Mouse (Mus musculus): Measurements from ENCODE around the gene Parp4. TPM values are rescaled to one million over a fixed set of nuclear protein-coding genes. Genes with fewer than 3 reads are reported as not detected.

The Parp4 gene
- polyA plus RNA-seq, 1 experiment = 2.3 TPM

GRCm38 (mm10) chr14:56572546-56572945, 2.9 kb upstream of the Parp4 start:
- no peak for TF ChIP-seq POLR2A (IDR thresholded peaks at IDR 0.05; ENCODE audit: borderline replicate concordance, extremely low read depth, insufficient read depth, insufficient read length, poor library complexity, severe bottlenecking)
- no peak for TF ChIP-seq CTCF (IDR thresholded peaks at IDR 0.05; ENCODE audit: borderline replicate concordance, extremely low read depth, insufficient read depth, insufficient read length)
- DNase-seq (ENCODE audit: low read depth) = no peak

GRCm38 (mm10) chr14:56575969-56576901, 816 bp downstream of the Parp4 start:
- TF ChIP-seq CTCF (IDR thresholded peaks at IDR 0.05; ENCODE audit: borderline replicate concordance, extremely low read depth, insufficient read depth, insufficient read length) = no peak
- no peak for TF ChIP-seq POLR2A (IDR thresholded peaks at IDR 0.05; ENCODE audit: borderline replicate concordance, extremely low read depth, insufficient read depth, insufficient read length, poor library complexity, severe bottlenecking)
- no peak for DNase-seq (ENCODE audit: low read depth)

GRCm38 (mm10) chr14:56579011-56579410, 3.6 kb downstream of the Parp4 start:
- DNase-seq (ENCODE audit: low read depth) = no peak
- TF ChIP-seq POLR2A (IDR thresholded peaks at IDR 0.05; ENCODE audit: borderline replicate concordance, extremely low read depth, insufficient read depth, insufficient read length, poor library complexity, severe bottlenecking) = no peak
- TF ChIP-seq CTCF (IDR thresholded peaks at IDR 0.05; ENCODE audit: borderline replicate concordance, extremely low read depth, insufficient read depth, insufficient read length) = no peak

- TF ChIP-seq CTCF (IDR thresholded peaks at IDR 0.05; ENCODE audit: borderline replicate concordance, extremely low read depth, insufficient read depth, insufficient read length) (no peak), POLR2A (IDR thresholded peaks at IDR 0.05; ENCODE audit: borderline replicate concordance, extremely low read depth, insufficient read depth, insufficient read length, poor library complexity, severe bottlenecking) (no peak)
- no peak for DNase-seq (ENCODE audit: low read depth)
Measured at GRCm38 (mm10) chr14:56581117-56581516, 5.7 kb downstream of the Parp4 start.

- no peak for DNase-seq (ENCODE audit: low read depth)
- no peak for TF ChIP-seq POLR2A (IDR thresholded peaks at IDR 0.05; ENCODE audit: borderline replicate concordance, extremely low read depth, insufficient read depth, insufficient read length, poor library complexity, severe bottlenecking)
- TF ChIP-seq CTCF (IDR thresholded peaks at IDR 0.05; ENCODE audit: borderline replicate concordance, extremely low read depth, insufficient read depth, insufficient read length) = no peak
Measured at GRCm38 (mm10) chr14:56582294-56582693, 6.9 kb downstream of the Parp4 start.

GRCm38 (mm10) chr14:56592191-56592590, 16.8 kb downstream of the Parp4 start:
- no peak for DNase-seq (ENCODE audit: low read depth)
- no peak for TF ChIP-seq POLR2A (IDR thresholded peaks at IDR 0.05; ENCODE audit: borderline replicate concordance, extremely low read depth, insufficient read depth, insufficient read length, poor library complexity, severe bottlenecking)

- no peak for TF ChIP-seq POLR2A (IDR thresholded peaks at IDR 0.05; ENCODE audit: borderline replicate concordance, extremely low read depth, insufficient read depth, insufficient read length, poor library complexity, severe bottlenecking)
- no peak for TF ChIP-seq CTCF (IDR thresholded peaks at IDR 0.05; ENCODE audit: borderline replicate concordance, extremely low read depth, insufficient read depth, insufficient read length)
- DNase-seq (ENCODE audit: low read depth) = no peak
Measured at GRCm38 (mm10) chr14:56594811-56595210, 19.4 kb downstream of the Parp4 start.

GRCm38 (mm10) chr14:56598759-56599158, 23.3 kb downstream of the Parp4 start:
- TF ChIP-seq CTCF (IDR thresholded peaks at IDR 0.05; ENCODE audit: borderline replicate concordance, extremely low read depth, insufficient read depth, insufficient read length) (peak; percentile 64), POLR2A (IDR thresholded peaks at IDR 0.05; ENCODE audit: borderline replicate concordance, extremely low read depth, insufficient read depth, insufficient read length, poor library complexity, severe bottlenecking) (no peak)
- DNase-seq (ENCODE audit: low read depth) = peak; percentile 45

GRCm38 (mm10) chr14:56602069-56602468, 26.6 kb downstream of the Parp4 start:
- TF ChIP-seq CTCF (IDR thresholded peaks at IDR 0.05; ENCODE audit: borderline replicate concordance, extremely low read depth, insufficient read depth, insufficient read length) (no peak), POLR2A (IDR thresholded peaks at IDR 0.05; ENCODE audit: borderline replicate concordance, extremely low read depth, insufficient read depth, insufficient read length, poor library complexity, severe bottlenecking) (no peak)
- DNase-seq (ENCODE audit: low read depth) = peak; percentile 71

GRCm38 (mm10) chr14:56604438-56604837, 29.0 kb downstream of the Parp4 start:
- DNase-seq (ENCODE audit: low read depth) = no peak
- TF ChIP-seq CTCF (IDR thresholded peaks at IDR 0.05; ENCODE audit: borderline replicate concordance, extremely low read depth, insufficient read depth, insufficient read length) (no peak), POLR2A (IDR thresholded peaks at IDR 0.05; ENCODE audit: borderline replicate concordance, extremely low read depth, insufficient read depth, insufficient read length, poor library complexity, severe bottlenecking) (no peak)

- DNase-seq (ENCODE audit: low read depth) = no peak
- TF ChIP-seq POLR2A (IDR thresholded peaks at IDR 0.05; ENCODE audit: borderline replicate concordance, extremely low read depth, insufficient read depth, insufficient read length, poor library complexity, severe bottlenecking) = no peak
- TF ChIP-seq CTCF (IDR thresholded peaks at IDR 0.05; ENCODE audit: borderline replicate concordance, extremely low read depth, insufficient read depth, insufficient read length) = no peak
Measured at GRCm38 (mm10) chr14:56605136-56605535, 29.7 kb downstream of the Parp4 start.

GRCm38 (mm10) chr14:56613212-56613611, 37.8 kb downstream of the Parp4 start:
- TF ChIP-seq CTCF (IDR thresholded peaks at IDR 0.05; ENCODE audit: borderline replicate concordance, extremely low read depth, insufficient read depth, insufficient read length) (no peak), POLR2A (IDR thresholded peaks at IDR 0.05; ENCODE audit: borderline replicate concordance, extremely low read depth, insufficient read depth, insufficient read length, poor library complexity, severe bottlenecking) (no peak)
- DNase-seq (ENCODE audit: low read depth) = no peak
